Mouse (Mus musculus) fat pad, adult 2 months (tissue): ENCODE measurements around the gene Cops4.

Experiments used
- DNase-seq: peaks from one replicate; pipeline ENCODE4 v3.0.0-alpha.2; 2011; ENCODE audit warnings: low read depth, low spot score; ENCODE audit errors: extremely low read depth

Cops4 gene

DNA sequence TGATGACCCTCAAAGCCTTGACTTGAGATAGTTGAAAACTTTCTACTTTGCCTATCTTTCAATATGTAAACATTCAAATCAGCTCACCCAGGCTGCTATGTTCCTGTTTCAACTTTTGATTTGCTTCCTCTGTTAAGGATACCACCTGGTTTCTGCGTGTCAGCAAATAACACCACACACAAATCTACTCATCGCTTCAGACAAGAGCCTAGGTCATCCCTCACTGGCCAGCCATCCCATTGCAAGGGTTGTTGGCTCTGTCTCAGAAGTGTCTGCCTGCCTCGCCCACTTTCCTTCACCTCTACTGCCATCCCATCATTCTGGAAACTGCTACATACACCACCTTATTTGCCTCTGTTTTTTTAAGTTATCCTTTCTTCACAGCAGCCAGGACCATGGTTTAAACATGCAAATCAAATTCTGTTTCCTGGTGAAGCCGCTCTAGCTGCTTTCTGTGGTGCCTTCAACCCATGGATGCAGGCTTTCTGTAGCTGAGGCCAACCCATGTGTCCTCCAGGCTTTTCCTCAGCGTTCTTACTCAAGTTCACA is 60.8 kb downstream of the Cops4 start:
- DNase-seq = no peak

DNA sequence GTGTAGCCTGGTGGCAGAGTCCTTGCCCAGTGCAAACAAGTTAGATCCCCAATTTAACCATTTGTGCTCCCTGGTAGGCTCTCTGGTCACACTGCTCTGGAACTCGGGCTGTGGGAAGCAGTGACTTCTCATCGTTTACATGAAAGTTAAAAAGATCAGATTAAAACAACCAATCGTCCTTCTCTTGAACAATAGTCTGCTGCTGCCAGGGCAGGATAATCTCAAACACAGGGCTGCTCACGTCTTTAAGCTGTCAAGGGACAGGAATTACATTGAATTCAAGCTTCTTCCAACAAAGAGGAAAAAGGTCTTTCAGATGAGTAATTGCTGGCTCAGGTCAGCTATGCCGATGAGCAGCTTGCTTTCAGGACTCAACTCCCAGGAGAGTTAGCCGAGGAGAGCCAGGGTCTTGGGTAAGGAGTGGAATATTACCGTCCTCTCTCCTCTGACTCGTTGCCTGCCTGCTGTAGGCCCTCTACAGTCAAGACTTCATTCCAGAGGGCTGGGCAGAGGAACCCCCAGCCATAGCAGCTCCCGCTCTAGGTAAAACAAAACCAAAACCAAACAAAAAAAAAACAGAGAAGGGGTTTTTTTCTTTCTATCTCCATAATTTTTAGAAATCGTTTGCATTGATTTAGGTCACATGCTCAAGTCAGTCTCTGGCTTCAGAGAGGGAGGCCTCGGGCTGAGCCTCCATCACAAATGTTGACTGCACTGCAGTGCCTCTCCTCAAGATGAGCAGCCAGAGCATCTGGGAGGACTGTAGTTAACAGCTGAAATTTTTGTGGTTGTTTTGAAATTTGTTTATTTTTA is 63.7 kb downstream of the Cops4 start:
- no peak for DNase-seq

DNA sequence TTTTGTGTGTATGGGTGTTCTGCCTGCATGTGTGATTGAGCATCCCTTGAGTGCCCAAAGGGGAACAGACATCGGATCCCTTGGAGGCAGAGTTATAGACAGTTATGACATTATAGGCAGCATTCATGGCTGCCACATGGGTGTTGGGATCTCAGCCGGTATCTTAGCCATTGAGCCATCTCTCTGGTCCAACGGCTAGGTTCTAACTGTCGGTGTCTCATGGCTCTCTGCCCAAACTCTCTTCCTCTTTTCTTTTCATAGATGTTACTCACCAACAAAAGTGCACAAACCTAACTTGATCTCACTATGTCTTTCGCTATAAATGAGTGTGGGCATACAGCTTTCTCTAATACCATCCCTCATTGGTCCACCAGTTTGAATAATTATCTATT is 64.3 kb downstream of the Cops4 start:
- no peak for DNase-seq

DNA sequence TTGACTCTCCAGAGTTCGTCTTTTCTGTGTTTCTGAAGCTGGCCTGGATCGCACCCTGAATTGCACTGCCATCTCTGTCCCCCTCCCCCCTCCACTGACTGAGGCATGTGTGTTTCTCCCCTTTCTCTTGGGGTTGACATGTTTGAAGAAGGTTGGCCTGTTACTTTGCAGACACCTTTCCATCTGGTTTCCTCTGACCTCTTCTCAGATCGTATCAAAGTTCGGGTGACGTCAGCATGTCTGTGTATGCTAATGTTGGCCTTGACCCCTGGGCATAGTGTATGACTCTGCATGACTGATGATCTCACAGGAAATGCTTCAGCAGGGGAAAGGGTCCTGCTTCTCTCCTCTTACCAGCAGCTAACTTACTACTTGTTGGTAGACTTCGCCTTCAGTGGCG is 65.0 kb downstream of the Cops4 start:
- no peak for DNase-seq

DNA sequence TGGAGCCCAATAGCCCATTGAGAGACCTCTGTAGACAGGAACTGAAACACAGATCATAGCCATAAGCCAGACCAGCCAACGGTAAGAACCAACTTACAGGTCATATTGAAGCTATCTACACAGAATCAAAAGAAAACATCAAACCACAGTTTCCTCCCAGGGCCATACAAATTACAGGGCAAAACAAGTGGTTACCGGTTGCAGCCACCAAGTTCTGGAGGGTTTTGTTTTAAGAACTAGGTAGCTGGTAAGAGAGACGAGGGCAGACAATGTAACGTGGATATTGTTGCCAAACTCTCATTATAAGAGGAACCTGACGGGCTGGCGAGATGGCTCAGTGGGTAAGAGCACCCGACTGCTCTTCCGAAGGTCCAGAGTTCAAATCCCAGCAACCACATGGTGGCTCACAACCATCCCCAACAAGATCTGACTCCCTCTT is 67.1 kb downstream of the Cops4 start:
- DNase-seq = no peak

DNA sequence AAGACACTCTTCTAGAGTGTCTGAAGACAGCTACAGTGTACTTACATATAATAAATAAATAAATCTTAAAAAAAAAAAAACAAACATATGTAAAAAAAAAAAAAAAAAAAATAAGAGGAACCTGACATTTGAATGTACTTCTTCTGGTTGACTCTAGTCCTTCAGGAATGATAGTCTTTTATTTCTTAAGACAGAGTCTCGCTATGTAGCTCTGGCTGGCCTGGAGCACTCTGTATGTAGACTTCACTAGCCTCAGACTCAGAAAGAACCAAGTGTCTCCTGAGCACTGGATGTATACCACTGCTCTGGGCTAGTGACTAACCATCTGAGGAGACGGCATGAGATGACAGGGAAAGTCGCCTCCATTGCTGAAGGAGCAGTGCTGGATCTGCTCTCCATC is 67.5 kb downstream of the Cops4 start:
- DNase-seq = no peak

DNA sequence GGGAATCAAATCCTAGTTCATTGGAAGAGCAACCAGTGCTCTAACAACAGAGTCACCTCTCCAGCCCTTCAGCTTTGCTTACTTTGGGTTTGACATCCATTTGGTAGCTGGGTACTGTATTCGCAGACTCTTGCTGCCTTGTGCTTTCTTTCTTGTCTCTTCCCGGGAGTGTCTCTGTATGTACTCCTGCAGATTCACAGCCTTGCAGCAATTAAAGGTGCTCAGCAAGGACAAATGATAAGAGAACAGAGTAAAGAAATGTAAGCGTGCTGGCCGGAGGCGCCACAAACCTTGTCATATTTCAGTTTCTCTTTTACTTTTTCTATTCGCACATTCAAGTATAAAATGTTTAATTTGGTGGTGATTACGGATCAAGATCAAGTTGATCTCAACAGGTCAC is 69.0 kb downstream of the Cops4 start:
- DNase-seq = no peak

DNA sequence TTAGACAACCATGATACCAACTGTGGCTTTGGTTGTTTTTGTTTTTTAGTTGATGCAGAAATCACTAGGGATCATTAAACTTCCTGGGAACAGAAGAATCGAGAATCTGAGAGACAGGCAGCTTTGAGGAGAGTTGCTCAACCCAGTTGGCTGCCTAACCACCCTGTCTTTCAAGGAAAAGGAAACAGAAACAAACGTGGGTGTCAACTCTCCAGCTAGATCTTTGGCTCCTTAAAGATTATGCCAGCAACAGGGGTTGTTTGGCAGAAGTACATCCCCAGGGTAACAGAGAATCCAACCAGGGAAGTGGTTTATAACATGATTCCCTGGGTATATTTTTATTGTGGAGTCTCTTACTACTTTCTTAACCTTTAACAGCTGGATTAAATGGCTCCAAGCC is 69.5 kb downstream of the Cops4 start:
- no peak for DNase-seq

DNA sequence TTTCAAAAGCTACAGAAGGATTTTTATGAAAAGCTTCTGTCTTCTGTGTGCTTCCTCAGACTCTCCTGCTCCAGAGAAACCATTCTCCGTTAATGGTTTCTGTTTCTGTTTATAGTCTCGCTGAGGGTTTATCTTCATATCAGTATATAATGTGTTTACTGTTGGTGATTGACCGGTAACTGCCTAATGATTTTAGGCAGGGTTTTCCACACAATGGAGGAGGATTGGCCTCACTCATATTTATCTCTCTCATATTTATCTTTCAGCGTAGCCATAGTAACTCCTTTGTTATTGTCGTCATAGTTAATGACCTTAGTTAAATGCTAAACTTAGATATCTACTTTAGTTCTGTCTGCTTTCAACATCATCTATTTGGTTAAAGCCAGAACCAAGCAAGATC is 72.4 kb downstream of the Cops4 start:
- no peak for DNase-seq

DNA sequence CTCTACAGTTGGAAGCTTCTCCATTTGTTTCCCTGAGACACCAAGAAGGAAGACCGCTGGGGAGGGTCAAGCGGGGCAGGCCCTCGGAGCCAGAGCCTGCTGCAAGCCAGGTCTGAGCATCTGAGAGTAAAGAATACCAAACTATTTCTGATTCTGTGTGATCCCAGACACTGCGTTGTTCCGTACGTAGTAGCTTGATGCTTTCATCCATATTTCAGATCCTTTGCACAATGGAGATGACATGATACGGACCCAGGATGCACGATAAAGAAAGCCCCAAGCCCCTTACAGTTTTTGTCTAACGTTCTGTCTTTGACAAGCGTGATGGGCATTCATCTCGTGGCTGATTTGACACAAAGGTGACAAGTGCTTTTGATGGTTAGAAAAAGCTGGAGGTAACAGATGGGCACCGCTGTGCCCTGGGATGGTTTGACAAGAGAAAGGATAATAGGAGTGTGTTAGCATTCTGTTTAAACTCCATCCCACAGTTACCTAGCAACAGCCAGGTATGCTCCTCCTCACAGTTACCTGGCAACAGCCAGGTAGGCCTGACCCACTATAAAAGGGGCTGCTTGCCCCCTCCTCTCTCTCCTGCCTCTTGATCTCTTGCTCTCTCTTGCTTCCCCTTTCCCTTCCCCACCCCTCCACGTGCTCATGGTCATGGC is 76.8 kb downstream of the Cops4 start:
- DNase-seq = no peak

DNA sequence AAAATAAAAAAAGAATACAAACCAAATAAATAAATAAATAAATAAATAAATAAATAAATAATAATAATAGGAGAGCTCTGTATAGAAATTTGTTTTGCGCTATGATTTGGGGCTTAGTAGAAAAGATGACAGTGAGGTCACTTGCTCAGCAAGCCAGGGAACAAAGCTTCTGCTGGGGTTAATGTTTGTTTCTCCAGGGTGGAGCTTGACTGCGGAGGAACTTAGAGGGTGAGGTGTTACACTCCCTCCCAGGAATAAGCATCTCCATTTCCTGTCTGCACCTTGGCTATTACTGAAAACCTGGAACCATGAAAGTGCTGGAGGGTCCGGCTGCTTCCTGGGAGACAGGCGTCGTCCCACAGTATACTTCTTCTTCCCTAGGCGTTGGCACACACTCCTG is 77.9 kb downstream of the Cops4 start:
- DNase-seq = no peak
